Mouse (Mus musculus) intestine, postnatal 0 days (tissue): ENCODE results near the gene Olfr1214. TPM values are rescaled to one million over a fixed set of nuclear protein-coding genes. Genes with fewer than 3 reads are reported as not detected.

Experiments used
- ATAC-seq: fragments of 200-750 bp; cut with Nextera tagmentation; 2 replicates; pipeline ENCODE4 v1.8.0; 2017; ENCODE audit warnings: mild to moderate bottlenecking, moderate TSS enrichment, moderate library complexity
- H3K27ac ChIP-seq: fragments of 300-500 bp; sonication (generic); 2 replicates; pipeline ENCODE4 v1.5.1; 2014; ENCODE audit warnings: mild to moderate bottlenecking, low read depth, low read length, moderate library complexity
- H3K27me3 ChIP-seq: fragments of 300-500 bp; sonication (generic); replicated peaks from 2 replicates; pipeline ENCODE4 v1.6.1; 2014; ENCODE audit warnings: low read length, mixed read lengths; ENCODE audit not compliant: control insufficient read depth, insufficient read depth
- H3K36me3 ChIP-seq: fragments of 300-500 bp; sonication (generic); 2 replicates; pipeline ENCODE4 v1.6.1; 2014; ENCODE audit warnings: mild to moderate bottlenecking, moderate library complexity; ENCODE audit not compliant: control insufficient read depth, insufficient read depth
- H3K4me1 ChIP-seq: fragments of 300-500 bp; sonication (generic); replicated peaks from 2 replicates; pipeline ENCODE4 v1.6.1; 2014; ENCODE audit warnings: antibody characterized with exemption, low read length, mixed read lengths; ENCODE audit not compliant: control insufficient read depth, insufficient read depth
- H3K4me2 ChIP-seq: fragments of 300-500 bp; sonication (generic); replicated peaks from 2 replicates; pipeline ENCODE4 v1.6.1; 2014; ENCODE audit warnings: low read depth, mild to moderate bottlenecking, moderate library complexity
- H3K4me3 ChIP-seq: fragments of 300-500 bp; sonication (generic); 2 replicates; pipeline ENCODE4 v1.5.1; 2014; ENCODE audit warnings: low read depth, low read length
- H3K9ac ChIP-seq: fragments of 300-500 bp; sonication (generic); 2 replicates; pipeline ENCODE4 v1.6.1; 2014; ENCODE audit warnings: mild to moderate bottlenecking, low read depth, low read length
- H3K9me3 ChIP-seq: fragments of 300-500 bp; sonication (generic); 2 replicates; pipeline ENCODE4 v1.6.1; 2016; ENCODE audit warnings: mixed run types; ENCODE audit not compliant: control insufficient read depth
- CTCF ChIP-seq: sonication (generic); IDR thresholded peaks from 2 replicates; pipeline ENCODE4 v1.5.1; 2016; ENCODE audit warnings: low read depth, mild to moderate bottlenecking, control low read depth, antibody characterized with exemption, moderate library complexity
- WGBS: fragments of 180-500 bp; shearing (Covaris S2); extraction: QIAGEN DNeasy Blood & Tissue Kit; methylation state at CpG from one replicate; pipeline ENCODE4 v1.1.7; 2014; 5-methylcytosine and 5-hydroxymethylcytosine counted together
- polyA plus RNA-seq: library from polyadenylated mRNA; unstranded; fragments of >200 nt; fragmentation: Nextera tagmentation; extraction: Ambion mirVana; gene quantifications from 2 replicates; pipeline ENCODE4 v1.2.1, GENCODE M21; 2015

The Olfr1214 gene
- polyA plus RNA-seq, 1 experiment from 2014 or later = not detected

DNA sequence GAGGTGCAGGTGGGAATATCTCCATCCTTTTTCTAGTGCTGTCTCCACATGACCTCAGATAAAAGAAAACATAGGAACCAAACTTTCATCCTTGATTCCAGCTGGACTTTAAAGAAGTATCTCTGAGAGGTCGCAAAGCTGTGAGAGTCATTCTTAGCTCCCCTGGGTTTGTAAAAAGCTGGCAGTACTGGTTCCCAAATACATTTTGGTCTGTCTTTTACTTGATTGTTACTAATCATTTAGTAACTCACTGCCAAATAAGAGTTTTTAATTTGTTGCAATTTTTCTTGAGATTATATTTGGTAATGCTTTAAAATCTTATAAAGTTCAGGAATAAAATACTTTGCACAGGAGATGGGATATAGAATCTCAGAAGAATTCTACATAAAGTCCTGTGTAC, 54.4 kb downstream of the Olfr1214 start, which contains the start of gene Olfr1211:
Gene Olfr1211 (minus strand): TSS at position 101 of the 400 bp plus-strand sequence.
- no peak for ATAC-seq
- Histone ChIP-seq H3K4me2 (no peak within 1 kb of the TSS), H3K9ac (no peak within 1 kb of the TSS), H3K4me3 (no peak within 1 kb of the TSS), H3K36me3 (no peaks in the 10 kb centered on the region), H3K27me3 (no peaks in the 10 kb centered on the region), H3K9me3 (no peaks in the 10 kb centered on the region), H3K4me1 (no peaks in the 10 kb centered on the region), H3K27ac (no peak within 1 kb of the TSS)
- WGBS = 86% methylated on average over 1 of the region's 1 CpGs
- no peak for TF ChIP-seq CTCF

Other genes starting within 250 kb of the Olfr1214 start
- gene Olfr1198, start 241.3 kb downstream of the Olfr1214 start, polyA plus RNA-seq = not detected in 2 replicates
- gene Olfr1199, start 232.2 kb downstream of the Olfr1214 start, polyA plus RNA-seq = not detected in 2 replicates
- not detected in 2 replicates for gene Olfr1200, start 222.2 kb downstream of the Olfr1214 start, polyA plus RNA-seq
- not detected in 2 replicates for gene Olfr1201, start 199.6 kb downstream of the Olfr1214 start, polyA plus RNA-seq
- not detected in 2 replicates for gene Olfr1202, start 178.2 kb downstream of the Olfr1214 start, polyA plus RNA-seq
- not detected in 2 replicates for gene Olfr1205, start 162.9 kb downstream of the Olfr1214 start, polyA plus RNA-seq
- not detected in 2 replicates for gene Olfr1204, start 143.4 kb downstream of the Olfr1214 start, polyA plus RNA-seq
- not detected in 2 replicates for gene Olfr1206, start 129.4 kb downstream of the Olfr1214 start, polyA plus RNA-seq
- not detected in 2 replicates for gene Olfr1208, start 90.3 kb downstream of the Olfr1214 start, polyA plus RNA-seq
- not detected in 2 replicates for gene Olfr1209, start 77.5 kb downstream of the Olfr1214 start, polyA plus RNA-seq
- not detected in 2 replicates for gene Olfr1211, start 54.5 kb downstream of the Olfr1214 start, polyA plus RNA-seq
- gene Olfr1212, start 38.7 kb downstream of the Olfr1214 start, polyA plus RNA-seq = not detected in 2 replicates
- gene Gm13762, start 12.4 kb downstream of the Olfr1214 start, polyA plus RNA-seq = not detected in 2 replicates
- gene Olfr1215, start 14.3 kb upstream of the Olfr1214 start, polyA plus RNA-seq = not detected in 2 replicates
- not detected in 2 replicates for gene Olfr1216, start 25.7 kb upstream of the Olfr1214 start, polyA plus RNA-seq
- gene Olfr1217, start 39.4 kb upstream of the Olfr1214 start, polyA plus RNA-seq = not detected in 2 replicates
- gene Olfr1218, start 68.5 kb upstream of the Olfr1214 start, polyA plus RNA-seq = not detected in 2 replicates
- not detected in 2 replicates for gene Olfr1219, start 90.9 kb upstream of the Olfr1214 start, polyA plus RNA-seq
- gene Olfr1220, start 114.2 kb upstream of the Olfr1214 start, polyA plus RNA-seq = not detected in 2 replicates
- not detected in 2 replicates for gene Olfr1221, start 124.6 kb upstream of the Olfr1214 start, polyA plus RNA-seq
- not detected in 2 replicates for gene Olfr1222, start 140.4 kb upstream of the Olfr1214 start, polyA plus RNA-seq
- gene Olfr1223, start 158.9 kb upstream of the Olfr1214 start, polyA plus RNA-seq = not detected in 2 replicates
- not detected in 2 replicates for gene Olfr1224-ps1, start 171.4 kb upstream of the Olfr1214 start, polyA plus RNA-seq
- gene Olfr1225, start 182.0 kb upstream of the Olfr1214 start, polyA plus RNA-seq = not detected in 2 replicates
- not detected in 2 replicates for gene Olfr1226, start 207.4 kb upstream of the Olfr1214 start, polyA plus RNA-seq